Mouse (Mus musculus) liver, adult 2 months (tissue): ENCODE data around the gene Mmp17.

Experiments used
- CTCF ChIP-seq: fragments of 200-500 bp; IDR thresholded peaks from 2 replicates; pipeline ENCODE4 v1.5.1; 2011; ENCODE audit warnings: low read depth, low read length, control low read depth
- POLR2A ChIP-seq: fragments of 200-500 bp; IDR thresholded peaks from 2 replicates; pipeline ENCODE4 v1.6.1; 2011; ENCODE audit warnings: low read length, control low read depth; ENCODE audit not compliant: insufficient read depth; ENCODE audit errors: extremely low read depth

GRCm38 (mm10) chr5:129558591-129558990 is 25.4 kb upstream of the Mmp17 start:
- TF ChIP-seq POLR2A = no peak
- TF ChIP-seq CTCF = no peak
